Mouse (Mus musculus) c-Kit-positive CD71-positive TER-119-negative erythroid progenitor cells, embryonic 14.5 days (primary cell): Measurements from ENCODE around the gene Gm35549.
"Not testable (repeated sequence)": the region's sequence is repeated elsewhere in the genome, so short reads cannot be mapped to it uniquely, and the experiment has no call there.

Experiments
- DNase-seq: peaks from one replicate; pipeline ENCODE4 v3.0.0-alpha.2; 2013; ENCODE audit warnings: low read depth

Gm35549 gene

DNA sequence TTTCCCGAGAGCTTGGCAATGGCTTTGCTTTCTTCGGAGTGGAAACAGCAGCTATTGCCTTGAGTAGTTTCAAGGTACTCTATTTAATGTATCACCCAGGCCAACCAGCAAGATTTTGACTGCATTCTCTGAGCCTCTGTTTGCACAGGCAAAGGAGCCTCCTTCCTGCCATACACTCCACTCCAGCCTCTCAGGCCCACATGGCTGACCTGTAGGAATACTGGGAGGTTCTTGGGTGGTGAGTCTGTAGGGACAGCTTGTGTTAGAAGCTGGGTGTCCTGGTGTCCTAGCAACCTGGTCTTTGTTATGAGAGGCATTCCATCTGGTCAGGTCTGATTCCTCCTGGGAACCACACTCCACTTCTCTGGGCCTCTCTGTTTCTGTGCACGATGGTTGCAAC is at the start of gene Gm35549:
Gm35549 (minus strand) TSS at position 276 of the 400 bp plus-strand sequence.
- DNase-seq = no peak

DNA sequence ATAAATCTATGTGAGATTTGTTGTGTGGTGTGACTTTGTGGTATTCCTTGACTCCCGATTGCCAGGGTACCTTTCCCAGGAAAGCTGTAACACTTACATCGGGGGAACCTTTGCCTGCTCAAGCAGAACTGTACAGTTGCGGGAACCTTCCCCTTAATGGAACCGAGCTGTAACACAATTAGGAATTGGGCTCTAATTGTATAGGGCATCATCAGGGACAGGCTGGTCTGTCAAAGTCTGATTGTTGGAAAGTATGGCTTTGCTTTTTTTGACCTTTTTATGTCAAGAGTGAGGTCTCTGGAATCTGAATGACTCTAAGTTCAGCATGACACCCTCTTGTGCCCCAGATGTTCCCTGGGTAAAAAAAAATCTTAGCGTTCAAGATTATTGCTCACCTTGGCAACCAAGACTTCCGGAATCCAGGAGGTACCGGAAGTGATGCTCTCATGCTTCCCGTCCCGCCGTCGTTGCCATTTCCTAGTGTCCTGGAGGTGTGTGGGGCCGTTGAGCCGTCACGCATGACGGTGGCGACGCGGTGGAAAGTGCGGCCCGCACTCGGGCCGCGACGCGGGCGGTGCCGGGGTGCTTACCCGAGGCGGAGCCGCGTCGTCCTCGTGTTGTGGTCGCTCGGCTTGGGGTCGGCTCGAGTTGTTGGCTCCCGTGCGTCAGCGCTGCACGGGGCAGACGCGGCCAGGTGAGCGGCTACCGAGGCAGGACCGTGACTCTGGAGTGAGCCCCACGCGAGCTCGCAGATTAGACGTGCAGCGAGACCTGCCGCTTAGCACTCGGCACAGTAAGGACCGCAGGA is 42.7 kb upstream of the Gm35549 start:
- DNase-seq = peak; percentile 43

DNA sequence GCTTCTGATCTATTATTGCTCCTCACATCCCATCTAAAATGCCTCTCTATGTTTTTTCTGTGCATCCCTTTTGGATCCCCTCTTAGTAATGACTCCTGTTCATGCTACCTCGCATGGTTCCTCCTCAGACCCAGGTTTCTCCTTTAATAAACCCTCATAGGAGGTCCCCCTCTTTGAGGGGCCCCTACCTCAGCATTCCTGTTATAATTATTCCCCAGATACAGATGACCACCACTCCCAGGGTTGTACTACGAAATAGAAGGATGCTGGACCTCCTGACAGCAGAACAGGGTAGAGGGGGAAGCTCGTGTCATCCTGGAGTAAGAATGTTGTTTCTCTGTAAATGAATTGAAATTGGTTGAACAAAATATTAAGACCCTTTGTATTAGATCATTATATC is 41.5 kb upstream of the Gm35549 start, which contains the start of gene Zkscan7:
Zkscan7 (plus strand) TSS at position 301 of the 400 bp plus-strand sequence.
- DNase-seq = no peak

DNA sequence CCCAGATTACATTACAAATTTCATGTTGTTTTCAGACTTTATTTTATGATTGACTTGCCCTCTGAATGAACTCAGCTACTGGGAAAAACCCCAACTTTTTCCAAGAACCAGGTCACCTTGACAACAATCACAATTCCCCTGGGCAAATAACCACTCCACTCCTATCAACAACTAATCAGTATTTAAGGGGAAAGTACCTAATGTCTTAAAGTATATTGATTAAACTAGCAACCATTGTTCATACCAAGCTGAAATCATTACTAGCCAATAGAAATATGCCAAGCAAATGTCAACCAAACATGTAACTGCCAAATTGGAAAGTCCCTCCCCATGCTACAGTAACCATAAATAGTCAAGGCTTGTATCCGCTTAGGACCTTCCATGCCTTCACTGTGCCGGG is 31.3 kb upstream of the Gm35549 start:
- no peak for DNase-seq

DNA sequence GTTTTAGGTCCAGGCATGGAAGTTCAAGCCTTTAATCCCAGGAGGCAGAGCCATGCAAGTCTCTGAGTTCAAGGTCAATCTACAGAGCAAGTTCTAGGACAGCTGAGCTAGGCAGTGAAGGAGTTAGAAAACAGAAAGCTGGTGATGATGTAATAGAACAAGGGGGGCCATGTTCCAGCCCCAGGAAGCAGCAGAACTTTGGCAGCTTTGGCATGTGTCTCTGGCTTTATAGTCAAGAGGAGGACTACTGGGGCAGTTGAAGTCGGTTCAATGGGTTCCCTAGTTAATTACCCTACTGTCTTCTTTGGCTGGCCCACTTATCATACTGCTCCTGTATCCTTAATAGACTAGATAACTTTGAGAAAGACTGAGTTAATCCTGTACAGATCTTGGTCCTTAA is 30.8 kb upstream of the Gm35549 start:
- no peak for DNase-seq

DNA sequence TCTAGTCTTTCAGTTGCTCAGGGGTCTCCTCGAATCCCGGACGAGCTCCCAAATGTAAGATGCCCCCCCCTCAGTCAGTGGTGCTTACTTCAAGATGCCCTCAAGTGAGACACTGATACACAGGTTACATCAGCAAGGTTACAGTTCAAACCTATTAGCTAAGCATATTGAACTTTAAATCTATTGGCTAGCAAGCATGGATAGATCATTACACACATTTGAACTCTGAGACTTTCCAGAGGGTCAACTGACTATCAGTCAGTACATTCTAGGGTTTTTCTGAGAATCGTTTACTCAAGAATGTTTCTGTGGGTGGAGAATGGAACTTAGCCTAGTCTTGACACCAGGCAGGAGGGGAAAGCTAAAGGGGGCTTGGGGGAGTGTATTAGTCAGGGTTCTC is 28.8 kb upstream of the Gm35549 start:
- no peak for DNase-seq

DNA sequence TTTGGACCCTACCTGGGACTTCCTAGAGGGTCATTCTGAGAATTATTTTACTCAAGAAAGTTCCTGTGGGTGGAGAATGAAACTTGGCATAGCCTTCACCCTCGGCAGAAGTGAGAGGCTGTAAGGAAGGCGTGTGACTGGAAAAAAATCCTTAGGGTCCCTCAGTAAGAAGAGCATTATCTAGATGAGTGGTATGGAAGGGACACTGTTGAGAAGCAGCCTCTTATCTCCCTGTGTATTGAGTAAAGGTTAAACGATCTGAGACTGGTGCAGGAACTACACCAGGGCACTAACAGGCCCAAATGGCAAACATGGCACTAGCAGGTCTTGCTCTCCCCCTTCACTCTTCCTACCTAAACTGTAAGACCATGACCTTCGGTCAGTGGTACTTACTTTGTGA is 22.4 kb upstream of the Gm35549 start:
- no peak for DNase-seq

DNA sequence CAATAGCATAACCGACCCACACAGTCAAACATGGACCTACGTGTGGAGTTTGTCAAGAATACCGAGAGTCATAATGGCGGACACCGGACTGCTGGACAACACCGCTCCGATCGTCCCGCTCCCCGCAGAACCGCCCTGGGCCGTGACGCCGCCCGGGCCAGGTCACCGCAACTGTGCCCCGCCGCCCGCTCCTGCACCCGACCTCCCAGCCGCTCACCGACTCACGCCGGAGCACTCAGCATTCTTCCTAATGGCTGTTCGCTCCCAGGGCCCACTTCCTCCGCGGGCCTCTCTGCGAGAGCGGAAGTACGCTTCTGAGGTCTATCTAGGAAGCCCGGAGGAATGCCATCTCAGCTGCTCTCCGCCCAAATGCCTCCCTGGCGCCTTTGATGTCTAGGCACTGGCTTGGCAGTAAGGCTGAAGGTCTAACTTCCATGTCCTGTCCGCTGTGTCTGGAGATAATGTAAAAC is 21.9 kb upstream of the Gm35549 start, which contains the start of gene Zfp445:
Zfp445 (minus strand) TSS at position 310 of the 470 bp plus-strand sequence.
- DNase-seq = peak; percentile 80

DNA sequence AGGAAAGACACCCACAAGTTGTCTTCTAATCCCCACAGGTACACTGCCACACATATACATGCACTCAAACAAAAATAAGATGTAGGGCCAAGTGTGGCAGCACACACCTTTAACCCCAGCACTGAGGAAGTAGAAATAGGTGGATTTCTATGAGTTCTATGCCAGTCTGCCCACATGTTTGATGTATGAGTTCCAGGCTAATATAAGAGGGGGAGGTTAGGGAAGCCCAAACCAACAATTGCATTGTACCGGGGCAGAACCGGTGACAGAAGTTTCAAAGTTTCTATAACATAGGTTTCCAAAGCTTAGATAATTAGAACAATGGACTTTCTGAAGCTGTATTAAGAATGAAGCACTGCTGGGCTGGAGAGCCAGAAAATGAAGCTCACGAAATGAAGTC is 21.0 kb upstream of the Gm35549 start:
- DNase-seq = no peak

DNA sequence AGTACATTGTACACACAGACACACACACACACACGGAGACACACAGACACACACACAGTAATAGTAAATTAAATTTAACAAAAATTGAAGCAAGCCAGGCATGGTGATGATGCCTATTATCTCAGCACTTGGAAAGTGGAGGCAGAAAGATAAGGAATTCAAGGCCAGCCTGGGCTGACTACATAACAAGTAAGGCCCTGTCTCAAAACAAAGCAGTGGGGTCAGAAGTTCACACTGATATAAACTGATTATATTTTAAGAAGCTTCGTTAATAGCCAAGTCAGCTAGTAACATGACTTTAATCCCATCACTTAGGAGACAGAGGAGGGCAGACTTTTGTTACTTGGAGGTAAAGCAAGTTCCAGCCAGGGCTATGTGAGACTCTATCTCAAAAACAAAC is 19.9 kb upstream of the Gm35549 start:
- DNase-seq = no peak

DNA sequence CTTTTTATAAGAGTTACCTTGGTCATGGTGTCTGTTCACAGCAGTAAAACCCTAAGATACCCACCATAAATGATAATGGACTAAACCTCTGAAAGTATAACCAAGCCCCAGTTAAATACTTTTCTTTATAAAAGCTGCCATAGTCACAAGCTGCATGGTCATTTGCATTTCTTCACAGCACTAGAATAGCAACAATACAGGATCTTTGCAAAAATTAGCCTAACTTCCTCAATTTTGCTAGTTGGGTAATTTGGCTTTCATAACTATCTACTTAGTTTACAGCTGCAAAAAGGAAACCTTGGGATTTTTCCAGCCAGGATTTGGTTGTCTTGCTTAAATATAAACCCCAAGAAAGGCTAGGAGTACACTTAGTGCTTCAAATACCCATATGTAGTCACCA is 16.9 kb upstream of the Gm35549 start:
- DNase-seq = no peak

DNA sequence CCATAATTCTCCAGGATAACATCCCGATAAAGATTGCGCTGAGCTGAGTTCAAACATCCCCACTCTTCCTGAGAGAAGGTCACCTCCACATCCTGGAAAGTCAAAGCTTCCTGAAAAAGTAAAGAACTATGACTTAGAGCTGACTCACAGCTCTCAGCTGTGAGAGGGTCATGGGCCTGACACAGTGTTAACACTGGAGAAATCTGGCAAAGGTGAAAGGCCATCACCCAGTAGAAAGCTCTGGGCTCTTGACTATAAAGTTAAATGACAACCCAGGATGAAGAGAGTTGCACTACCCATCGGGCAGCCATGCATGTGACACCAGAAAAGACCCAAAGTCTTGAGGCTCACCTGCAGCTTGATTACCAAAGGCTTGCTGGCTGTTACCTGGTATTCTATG is 12.9 kb upstream of the Gm35549 start:
- no peak for DNase-seq

DNA sequence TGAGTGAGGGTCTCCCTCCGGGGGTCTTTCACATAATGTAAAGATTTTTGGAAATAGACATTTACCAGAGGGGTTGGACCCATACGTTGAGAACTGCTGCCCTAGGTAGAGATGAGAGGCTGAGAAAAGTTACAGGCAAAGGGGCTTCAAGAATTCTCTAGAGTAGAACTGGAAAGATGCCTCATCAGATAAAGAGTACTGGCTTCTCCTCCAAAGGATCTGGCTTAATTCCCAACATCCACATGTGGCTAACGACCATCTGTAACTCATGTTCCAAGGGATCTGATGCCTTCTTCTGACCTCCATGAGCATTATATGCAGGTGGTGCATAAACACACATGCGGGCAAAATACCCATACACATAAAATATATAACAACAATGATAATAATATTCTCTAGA is 11.8 kb upstream of the Gm35549 start:
- DNase-seq = no peak

DNA sequence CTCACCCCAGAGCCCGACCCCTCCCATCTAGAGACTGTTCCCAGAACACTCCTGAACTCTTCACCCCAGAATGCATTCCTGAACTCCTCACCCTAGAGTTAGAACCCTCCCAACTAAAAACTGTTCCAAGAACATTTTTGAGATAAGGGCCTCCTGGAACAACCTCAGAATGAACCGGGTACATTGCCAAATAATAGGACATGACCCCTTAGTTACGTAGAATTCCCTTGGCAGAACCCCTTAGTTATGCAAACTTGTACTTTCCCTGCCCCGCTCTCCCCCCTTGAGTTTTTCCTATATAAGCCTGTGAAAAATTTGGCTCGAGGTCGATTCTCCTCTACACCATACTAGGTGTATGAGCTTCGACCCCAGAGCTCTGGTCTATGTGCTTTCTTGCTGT is 11.3 kb upstream of the Gm35549 start:
- DNase-seq = not testable (repeated sequence)

DNA sequence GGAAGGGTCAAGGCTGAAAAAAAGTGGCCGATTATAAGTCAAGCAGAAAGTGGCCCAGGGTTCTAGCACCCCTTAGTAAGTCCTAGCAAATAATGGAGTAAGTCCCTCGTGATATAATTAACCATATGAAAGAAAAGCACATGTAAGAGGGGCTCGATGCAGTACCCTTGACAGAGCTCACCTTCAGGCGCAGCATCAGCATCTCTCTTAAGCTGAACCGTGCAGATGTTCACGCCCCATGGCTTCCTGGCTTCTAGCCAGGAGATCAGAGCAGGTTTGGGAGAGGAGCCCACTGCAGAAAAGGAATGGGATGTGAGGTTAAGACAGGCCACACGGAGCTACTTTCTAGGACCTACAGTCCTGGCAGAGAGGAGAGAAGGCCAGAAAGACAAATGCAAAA is 10.7 kb upstream of the Gm35549 start:
- DNase-seq = no peak

DNA sequence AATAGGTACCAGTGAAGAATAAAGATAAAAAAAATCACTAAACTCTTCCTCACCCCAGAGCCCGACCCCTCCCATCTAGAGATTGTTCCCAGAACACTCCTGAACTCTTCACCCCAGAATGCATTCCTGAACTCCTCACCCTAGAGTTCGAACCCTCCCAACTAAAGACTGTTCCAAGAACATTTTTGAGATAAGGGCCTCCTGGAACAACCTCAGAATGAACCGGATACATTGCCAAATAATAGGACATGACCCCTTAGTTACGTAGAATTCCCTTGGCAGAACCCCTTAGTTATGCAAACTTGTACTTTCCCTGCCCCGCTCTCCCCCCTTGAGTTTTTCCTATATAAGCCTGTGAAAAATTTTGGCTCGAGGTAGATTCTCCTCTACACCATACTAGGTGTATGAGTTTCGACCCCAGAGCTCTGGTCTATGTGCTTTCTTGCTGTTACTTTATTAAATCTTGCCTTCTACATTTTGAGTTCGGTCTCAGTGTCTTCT is 4.0 kb upstream of the Gm35549 start:
- DNase-seq = not testable (repeated sequence)

DNA sequence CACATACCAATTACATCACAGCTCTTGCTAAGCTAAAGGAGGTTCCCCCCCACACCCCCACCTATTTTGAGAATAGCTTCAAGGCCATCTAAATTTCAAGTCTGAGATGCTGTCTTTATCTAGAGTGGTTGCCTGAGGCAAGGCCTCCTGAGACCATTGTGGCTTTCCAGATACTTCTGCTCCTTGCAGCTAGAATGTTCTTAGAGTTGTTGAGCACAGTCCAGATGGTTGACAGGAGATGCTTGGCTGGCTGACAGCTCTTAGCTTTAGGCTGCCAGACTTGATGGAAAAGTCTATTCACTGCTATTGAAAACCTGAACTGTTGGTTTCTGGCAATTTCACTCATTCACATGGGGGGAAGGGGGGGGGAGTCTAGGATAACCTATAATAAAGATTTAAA is 2.3 kb upstream of the Gm35549 start:
- no peak for DNase-seq

DNA sequence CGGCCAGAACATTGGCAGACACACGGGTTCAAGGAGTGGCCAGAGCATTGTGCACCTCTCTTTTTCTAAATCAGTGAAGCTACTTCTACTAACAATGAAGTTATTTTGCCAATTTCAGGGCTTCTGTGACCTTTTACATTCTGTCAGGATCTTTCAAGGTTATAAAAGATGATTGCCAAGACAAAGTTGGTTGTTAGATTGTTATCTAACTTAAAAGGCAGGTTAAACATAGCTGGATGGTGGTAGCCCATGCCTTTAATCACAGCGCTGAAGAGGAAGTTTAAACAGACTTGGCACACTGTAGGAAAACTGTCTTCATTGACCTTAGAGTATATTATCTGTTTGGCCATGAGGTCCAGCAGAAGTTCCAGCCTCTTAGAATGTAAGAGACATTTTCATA is 1.8 kb upstream of the Gm35549 start:
- DNase-seq = no peak

DNA sequence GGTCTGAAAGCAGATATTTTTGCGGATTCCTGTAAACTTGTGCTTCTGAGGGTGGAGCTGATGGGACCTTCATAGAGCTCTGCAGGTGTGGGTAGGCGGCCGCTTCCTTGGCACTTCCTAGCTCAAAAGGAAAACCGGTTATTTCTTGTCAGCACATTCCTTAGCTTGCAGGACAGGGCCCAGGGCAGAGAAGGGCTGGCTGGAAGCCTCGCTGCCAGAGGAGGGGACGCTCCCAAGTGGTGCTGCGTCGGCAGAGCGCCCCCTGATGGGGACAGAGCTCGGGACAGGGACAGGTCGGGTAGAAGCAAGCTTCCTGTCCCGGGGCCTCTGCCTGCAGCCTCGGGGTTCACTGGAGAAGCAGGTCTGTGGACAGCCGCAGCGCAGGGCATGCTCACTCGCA is 6.2 kb downstream of the Gm35549 start:
- DNase-seq = no peak

DNA sequence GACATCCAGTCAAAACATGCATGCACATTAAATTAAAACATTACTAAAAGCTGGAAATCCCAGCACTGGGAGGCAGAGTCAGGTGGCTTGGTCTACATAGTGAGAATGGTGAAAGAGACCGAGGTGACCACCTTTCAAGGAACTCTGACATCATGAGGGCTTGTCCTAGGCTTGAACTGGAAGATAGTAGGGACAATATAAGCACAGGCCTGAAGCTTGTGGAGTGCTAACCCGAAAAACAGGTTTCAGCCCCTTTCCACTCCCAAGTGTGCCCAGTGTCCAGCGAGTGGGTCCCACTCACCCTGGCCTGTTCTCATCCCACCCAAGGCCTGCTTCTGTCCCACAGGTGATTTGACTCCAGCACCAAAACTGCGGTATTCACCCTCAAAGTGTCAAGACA is 6.6 kb downstream of the Gm35549 start:
- no peak for DNase-seq

DNA sequence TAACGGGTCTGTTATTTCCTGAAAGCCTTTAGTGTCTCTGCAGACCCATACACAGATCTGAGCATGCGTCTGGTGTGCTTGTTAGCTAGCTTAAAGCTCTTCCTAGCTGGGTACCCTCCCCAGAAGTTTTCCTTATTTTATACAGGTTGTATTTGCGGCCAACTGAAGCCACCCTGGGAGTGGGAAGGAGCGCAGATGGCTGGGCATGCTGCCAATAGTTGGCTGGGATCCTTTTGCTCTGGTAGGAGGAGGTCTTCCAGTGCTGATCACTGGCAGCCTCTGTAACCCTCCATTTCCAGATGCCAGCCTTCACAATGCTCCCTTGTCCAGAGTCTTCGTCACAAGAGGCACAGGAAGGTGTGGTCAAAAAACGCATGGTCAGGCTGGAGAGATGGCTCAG is 7.0 kb downstream of the Gm35549 start:
- DNase-seq = no peak

DNA sequence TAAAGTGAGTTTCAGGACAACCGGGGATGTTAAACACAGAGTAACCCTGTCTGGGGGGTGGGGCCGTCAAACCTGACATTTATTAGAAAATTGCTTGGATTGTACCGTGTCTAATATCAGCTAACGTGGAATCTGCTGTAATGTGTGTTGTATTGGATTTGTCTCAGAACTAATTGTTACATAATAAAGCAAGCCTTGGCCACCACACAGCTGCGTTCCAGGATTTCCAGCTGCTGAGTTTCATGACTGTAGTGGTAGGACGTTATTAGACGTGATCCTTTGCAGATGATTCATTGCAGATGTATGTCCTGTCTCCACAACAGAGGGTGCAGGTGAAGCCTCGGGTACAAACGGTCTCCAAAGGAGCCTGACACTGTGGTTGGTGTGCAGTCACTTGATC is 7.7 kb downstream of the Gm35549 start:
- DNase-seq = no peak

DNA sequence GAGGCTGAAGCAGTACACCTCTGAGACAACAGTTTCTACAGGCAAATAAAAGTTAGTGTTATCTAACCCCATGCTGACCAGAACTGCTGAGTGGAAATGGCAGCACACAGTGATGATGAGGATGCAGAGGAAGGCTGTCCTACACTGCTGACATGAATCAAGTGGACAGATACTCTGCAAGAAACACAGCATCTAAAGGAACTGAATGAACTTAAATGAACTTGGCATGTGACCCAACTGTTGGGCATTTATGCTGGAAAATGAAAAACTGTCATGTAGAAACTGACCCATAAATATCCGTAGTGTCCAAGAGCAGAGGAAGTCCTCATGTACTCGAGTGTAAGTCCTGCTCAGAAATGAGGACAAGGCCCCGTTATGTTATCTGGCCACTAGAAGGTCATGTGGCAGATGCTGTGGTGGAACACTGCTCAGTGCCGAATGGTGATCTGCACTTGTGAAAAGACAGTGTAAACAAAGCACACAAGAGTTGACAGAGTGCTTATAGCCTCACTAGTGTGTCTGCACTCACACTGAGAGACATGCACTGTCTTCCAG is 13.9 kb downstream of the Gm35549 start:
- DNase-seq = no peak

DNA sequence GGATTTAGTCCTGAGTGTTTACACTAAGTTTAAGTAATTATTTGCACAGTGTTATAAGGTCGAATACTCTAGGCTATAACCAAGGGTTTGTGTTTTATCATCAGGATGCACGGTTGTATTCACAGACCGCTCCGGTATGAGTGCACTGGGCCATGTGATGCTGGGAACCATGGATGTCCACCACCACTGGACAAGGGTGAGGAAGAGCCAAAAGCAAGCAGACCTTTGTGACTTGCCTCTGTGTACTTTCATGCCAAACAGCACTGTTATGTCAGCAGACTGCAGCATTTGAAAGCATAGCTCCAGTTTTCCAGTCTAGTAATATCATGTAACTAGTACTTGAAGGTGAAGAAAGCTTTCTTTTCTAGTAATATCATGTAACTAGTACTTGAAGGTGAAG is 17.1 kb downstream of the Gm35549 start:
- DNase-seq = no peak
